Mouse (Mus musculus) cortical plate, adult 2 months (tissue): ENCODE measurements around the gene Pgrmc2.

Experiments
- CTCF ChIP-seq: fragments of 200-500 bp; IDR thresholded peaks from 2 replicates; pipeline ENCODE4 v1.5.1; 2011; ENCODE audit warnings: mild to moderate bottlenecking, control low read depth, low read length; ENCODE audit not compliant: insufficient read depth; ENCODE audit errors: extremely low read depth
- POLR2A ChIP-seq: fragments of 200-500 bp; IDR thresholded peaks from 2 replicates; pipeline ENCODE4 v1.6.1; 2011; ENCODE audit warnings: mild to moderate bottlenecking, low read length, control low read depth; ENCODE audit not compliant: insufficient read depth; ENCODE audit errors: extremely low read depth

GRCm38 (mm10) chr3:41084421-41084820, 1.6 kb upstream of the Pgrmc2 start:
- TF ChIP-seq CTCF, result no peak
- no peak for TF ChIP-seq POLR2A
